Mouse (Mus musculus): Measurements from ENCODE around the gene Serpinb6a.
"Not testable (repeated sequence)": the region's sequence is repeated elsewhere in the genome, so short reads cannot be mapped to it uniquely, and the experiment has no call there.

The Serpinb6a gene

DNA sequence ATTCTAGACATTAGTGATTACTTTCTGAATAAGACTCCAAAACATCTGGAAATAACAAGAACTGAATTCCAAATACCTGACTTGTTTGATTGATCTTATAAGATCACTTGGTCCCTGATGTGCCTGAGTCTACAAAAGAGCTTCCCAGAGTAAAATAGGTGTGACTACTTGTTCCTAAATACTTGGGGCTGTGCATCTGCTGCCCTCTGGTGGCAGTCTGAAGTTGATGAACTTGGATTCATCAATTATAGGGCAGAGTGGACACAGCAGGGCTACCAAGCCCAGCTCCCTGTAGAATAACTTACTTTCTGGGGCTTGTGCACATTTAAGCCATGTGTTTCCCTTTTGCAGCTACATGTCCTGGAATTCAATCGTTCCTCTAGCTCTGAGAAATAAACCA, 7.4 kb downstream of the Serpinb6a start:
- intact Hi-C loops (cut with DNase I), result no loop called here

DNA sequence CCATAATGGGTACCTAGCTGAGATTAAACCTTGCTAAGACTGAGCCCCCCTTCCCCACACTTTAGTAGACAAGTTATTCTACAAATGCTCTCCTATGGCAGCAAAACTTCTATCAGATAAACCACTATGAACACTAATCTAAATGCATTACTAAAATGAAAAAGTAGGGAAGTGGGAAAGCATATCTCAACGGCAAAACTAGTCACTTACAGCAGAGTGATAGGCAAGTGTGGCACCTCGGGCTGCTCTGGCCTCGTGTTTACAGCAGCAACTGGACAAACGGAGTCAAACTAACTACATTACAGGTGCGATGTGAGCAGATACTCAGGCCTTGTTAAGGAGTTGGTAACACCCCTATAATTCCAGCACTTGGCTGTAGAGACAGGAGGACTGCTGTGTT, 13.0 kb downstream of the Serpinb6a start:
- intact Hi-C loops (cut with DNase I), result no loop called here

DNA sequence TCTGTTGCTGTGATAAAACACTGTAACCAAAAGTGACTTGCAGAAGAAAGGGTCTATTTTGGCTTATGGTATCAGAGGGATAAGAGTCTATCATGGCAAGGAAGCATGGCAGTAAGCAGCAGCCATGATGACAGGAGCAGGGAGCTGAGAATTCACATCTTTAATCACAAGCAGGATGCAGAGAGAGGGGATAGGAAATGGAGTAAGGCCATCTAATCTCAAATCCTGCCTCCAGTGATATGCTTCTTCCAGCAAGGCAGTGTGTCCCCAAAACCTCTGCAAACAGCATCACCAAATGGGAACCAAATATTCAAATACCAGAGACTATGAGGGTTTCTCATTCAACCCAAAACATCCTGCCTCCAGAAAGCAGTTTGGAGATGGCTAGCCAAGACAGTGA, 36.0 kb downstream of the Serpinb6a start:
- intact Hi-C loops (cut with DNase I), result no loop called here

DNA sequence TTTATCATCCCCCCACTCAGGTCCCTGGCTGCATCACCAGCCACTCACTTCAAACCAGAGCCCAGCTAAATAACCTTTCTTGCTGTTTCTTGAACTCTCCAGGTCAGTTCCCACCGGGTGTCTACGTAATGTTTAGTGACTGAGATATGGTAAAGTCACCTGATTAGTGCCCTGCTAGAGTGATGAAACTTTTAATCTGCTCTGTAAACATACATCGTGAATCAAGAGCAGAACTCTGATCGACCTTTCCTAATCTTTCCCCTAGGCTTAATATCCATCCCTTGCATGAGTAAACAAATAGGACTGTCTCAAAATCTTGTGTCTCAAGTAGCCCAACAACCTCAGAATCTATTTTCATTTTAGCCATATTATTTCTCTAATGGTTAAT, 36.6 kb downstream of the Serpinb6a start:
- intact Hi-C loops (cut with DNase I), result no loop called here

DNA sequence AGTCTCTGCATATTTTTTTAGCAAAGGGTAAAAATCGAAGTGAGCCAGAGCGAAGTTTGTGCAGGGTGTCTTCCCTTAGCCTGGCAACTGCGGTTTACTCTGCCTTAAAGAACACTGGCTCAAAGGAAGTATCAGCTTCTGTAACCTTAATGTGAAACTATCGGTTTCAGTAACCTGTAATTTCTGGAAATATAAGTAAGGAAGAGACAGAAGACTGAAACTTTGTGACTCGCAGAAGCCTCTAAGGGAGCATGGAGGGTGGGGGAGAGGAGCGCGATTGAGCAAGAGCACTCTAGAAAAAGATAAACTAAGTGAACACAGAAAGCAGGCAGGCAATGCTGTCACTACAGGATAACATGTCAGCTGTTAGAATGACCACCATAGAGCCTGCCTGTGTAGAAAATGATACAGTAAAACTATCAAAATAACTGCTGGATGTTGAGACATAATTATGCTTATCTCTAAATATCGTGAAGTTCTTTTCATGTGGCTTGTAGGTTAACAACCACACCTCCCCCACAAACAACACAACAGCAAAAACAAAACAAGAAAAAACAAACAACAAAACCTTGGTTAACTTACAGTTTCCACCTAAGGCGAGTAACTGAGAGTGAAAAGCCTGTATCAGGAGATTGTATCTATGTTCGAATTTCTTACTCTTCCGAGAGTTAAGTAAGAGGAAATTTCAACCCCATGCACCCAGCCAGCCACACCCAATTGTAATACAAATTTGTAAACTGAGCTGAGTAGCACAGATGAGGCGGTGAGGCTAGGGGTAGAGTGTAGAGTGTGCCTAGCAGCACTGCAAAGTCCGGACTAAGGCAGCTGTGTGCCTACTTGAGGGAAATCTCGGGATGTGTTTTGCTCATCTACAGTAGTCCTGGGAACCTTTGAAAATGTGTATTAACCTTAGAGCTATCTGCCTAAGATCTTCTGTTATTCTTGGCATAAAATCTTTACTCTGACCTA, 37.3 kb downstream of the Serpinb6a start:
- intact Hi-C loops (cut with DNase I), result no loop called here

DNA sequence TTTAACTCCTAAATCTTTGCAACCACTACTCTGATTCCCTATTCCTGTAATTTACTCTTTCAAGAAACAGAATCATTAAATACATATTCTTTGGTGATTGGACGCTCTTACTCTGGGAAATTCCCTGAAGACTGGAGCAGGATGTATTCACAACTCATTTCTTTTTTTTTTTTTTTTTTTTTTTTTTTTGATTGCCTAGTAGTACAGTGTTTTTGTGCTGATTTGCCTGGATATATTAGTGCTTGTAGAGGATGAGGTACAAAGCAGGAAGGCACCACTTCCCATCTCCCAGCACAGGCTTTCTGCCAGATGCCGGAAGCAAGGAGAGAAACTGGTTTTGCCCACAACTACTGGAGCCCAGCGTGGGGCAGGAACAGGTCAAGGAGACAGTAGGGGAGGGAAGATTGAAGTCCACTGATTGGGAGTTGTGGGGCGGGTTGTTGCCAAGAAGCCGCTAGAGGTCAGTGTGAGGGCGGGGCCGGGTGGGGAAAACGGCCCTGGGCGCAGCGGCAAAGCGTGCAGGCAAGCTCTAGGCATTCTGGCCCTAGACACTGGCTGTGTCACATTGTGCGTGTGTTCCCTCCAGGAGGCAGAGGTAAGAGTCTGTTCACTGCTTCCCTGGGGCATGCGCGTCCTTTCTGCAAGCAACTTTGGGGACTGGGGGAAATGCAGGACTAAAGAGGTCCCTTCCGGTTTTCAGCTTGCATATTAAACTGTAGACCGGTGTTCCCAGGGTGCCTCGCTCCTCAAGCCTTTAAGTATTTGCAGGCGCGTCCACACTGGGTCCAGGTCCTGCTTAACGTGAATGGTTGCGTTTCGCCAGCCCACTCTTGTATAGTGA, 38.2 kb downstream of the Serpinb6a start, which contains the start of gene Nqo2:
TSS of gene Nqo2 (plus strand) at position 482 of the 841 bp plus-strand sequence.
- intact Hi-C loops (cut with DNase I), result no loop called here

DNA sequence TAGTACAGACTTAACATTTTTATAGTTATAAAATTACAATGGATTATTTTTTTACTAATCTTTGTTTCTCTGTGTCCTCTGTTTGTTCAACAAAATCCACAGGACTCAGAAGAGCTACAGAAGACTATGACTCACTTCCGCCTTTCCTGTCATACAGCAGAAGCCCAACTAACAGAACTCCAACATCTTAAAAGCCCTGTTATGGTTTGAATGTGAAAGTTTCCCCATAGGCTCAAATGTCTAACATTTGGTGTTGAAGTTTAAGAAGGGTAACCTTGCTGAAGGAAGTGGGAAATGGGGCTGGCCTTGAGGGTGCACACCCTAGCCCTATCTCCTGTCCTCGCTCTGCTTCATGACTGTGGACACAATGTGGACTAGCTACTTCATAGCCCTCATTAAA, 42.8 kb downstream of the Serpinb6a start:
- intact Hi-C loops (cut with DNase I), result no loop called here

DNA sequence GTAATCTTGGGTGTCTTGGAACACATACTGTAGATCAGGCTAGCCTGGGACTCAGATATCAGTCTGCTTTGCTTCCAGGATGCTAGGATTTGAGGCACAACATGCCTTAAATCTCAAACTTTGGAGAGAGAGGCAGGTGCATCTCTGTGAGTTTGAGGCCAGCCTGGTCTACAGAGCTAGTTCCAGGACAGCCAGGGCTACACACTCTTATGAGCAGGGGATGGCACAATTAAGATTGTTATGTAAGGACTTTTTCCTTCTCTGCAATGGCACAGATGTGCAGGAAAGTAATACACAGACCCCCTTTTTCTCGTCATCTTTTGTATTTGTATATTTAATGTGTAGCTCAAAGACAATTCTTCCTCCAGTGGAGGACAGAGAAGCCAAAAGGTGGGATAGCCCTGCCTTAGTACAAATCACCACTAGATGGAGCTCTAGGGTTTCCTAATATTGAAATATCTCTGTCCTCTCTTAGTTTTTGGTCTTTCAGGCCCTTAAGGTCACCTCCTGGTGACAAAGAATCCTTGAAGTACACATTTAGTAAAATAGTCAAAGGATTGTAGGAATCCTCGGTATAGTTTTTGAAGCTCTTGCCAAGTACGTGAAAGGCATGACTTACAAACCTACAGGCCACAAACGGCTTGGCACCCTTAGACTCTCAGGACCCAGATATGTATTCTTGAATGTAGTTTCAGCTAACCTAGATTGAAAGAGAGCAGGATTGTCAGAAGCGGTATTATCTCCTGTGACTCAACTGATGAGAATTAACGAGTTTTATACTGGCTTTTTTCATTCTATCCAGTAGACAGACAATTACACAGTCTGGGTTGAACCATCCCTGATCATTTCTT, 45.8 kb downstream of the Serpinb6a start:
- intact Hi-C loops (cut with DNase I), result loop anchor here (1.0 kb wide), 1 partner anchor 38 kb away; no protein-coding TSS in a partner anchor

DNA sequence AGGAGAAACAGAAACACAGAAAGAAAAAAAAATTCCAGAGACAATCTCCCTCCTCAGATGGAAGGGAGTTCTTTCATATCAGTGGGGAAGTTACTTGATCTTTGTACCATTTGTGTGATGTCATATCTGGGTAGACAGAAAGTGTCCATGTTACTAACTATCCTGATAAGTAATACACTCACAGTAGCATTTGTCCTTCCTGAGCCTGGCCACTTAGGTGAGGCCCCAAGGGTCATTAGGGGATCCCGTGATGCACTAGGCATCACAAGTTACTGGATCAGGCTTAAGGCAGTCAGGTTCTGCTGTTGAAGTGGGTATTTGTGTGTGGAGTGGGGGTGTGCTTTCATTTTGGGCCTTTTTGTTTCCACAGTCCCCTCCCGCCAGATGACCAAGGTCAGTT, 49.6 kb downstream of the Serpinb6a start:
- intact Hi-C loops (cut with DNase I), result no loop called here

DNA sequence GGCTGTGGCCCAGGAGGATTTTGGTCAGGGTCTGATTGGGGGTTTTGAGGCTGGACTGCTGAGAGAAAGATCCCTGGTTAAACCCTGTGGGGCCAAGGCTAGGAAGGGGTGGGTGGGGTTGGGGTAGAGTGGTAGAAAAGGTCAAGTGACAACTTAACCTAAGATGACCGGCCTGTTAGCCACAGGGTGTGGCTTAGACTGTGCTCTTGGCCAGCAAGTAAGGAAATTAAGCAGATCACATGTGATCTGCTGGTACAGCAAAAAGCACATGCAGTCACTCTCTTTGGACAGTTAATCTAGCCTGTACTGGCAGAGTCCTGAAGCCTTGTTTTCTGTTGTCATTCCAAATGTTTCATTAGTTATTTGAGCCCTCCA, 50.5 kb downstream of the Serpinb6a start:
- intact Hi-C loops (cut with DNase I), result no loop called here

DNA sequence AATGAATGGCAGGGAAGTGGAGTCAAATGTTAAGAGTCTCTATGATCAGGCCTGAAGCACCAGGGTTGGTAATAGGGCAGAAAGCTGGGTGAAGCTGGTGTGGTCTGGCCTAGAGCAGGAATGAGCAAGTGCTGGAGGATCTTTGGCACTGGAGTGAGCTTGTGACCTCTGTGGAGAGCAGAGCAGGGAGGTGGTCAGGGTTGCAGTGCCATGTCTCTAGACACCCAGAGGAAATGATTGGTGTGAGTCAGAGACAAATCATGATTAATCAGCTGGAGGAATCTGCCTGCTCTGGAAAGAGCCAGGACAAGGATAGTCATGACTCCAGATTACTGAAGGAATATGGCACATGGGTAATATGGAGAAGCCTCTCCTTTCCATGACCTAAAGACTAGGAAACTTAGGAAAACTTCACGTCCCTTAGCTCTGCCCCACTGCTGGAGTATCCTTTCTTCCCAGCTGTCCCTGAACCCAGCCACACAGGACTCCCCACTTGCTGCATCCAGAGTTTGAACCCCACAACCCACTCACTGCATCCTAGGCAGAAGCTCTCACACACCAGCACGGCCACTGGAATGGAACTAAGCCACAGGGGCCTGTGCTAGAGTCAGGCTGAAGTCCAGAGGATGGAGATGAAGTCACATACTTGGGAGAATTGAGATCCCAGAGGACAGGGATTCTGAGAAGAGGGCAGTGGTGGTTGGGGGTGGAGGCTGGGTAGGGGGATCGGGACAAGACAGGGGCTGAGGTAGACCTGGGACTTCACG, 51.1 kb downstream of the Serpinb6a start:
- intact Hi-C loops (cut with DNase I), result no loop called here

DNA sequence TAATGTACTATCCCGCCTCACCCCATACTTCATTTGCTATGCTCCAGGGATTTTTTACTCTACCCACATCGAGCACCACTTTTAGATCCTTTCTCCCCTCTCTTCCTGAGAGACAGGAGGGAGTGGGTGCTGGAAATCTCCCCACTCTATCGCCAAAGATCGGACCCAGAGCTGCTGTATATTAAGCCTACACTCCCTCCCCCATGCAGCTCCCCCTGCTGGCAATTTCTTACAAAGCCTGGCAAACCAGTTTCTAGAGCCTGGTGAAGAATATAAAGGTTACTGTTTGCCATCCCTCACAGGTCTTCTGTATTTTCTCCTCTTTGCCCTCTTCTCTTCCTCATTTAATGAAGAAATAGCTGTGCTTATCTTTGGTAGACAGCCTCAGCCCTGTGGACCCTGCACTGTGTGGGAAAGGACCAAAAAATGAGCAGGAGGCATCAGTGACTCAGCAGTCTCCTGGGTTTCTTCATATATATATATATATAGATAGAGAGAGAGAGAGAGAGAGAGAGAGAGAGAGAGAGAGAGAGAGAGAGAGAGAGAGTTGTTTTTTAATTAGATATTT, 60.3 kb downstream of the Serpinb6a start:
- intact Hi-C loops (cut with DNase I), result no loop called here

DNA sequence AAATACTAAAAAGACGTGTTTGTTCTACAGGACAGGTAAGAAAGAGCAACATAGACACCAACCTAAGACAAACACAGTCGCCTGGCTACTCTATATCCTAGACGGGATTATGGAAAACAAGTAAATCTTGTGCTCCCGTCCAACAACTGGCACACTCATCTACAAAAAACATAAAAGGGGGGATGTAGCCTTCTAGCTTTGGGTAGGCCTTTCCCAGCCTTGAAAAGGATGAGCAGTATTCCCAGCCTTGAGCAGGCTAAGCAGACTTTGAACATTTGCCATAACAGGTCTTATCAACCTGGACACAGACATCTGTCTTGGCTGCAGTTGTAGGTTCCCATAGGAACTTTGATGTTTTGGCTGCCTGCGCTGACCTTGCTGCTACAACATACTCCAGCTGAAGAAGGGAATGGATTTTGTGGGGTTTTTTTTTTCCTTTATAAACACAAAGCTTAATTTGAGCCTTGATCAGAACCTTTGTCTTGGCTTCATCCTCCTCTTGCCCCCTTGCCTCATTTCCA, 61.2 kb downstream of the Serpinb6a start:
- intact Hi-C loops (cut with DNase I), result no loop called here

DNA sequence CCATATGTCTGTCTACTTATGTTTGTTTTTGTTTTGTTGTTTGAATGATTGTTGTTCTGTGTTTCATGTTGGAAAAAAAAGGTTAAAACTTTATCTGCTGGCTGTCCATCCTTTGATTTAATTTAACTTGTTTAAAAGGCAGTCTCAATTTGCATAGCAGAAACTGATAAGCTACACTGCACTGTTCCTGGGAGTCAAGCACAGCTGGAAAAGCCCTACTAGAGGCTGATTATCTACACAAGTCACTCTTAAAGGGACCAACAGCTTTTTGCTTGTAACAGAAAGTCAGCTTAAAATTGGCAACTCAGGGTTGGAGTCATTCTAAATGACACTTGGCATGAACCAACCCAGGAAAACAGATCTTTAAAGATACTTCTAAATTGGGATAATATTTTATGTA, 65.0 kb downstream of the Serpinb6a start:
- intact Hi-C loops (cut with DNase I), result not testable (repeated sequence)

DNA sequence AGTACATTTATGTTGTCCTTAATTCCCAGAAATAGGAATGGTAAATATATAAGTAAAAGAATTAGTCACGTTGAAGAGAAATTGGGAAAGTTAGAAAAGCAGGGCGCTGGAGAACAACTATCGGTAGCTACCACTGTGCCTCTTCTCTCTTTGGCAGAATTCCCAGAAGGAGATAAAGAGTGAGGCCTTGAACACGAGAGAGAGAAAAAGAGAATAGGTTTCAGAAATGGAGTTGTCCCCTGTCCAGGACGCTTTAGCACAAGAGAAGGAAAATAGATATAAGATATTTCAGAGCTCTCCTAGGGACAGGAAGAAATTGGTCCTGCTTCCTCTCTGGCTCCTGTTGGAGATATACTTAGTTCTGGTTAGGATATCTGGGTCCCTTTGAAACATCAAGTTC, 65.4 kb downstream of the Serpinb6a start:
- intact Hi-C loops (cut with DNase I), result no loop called here

DNA sequence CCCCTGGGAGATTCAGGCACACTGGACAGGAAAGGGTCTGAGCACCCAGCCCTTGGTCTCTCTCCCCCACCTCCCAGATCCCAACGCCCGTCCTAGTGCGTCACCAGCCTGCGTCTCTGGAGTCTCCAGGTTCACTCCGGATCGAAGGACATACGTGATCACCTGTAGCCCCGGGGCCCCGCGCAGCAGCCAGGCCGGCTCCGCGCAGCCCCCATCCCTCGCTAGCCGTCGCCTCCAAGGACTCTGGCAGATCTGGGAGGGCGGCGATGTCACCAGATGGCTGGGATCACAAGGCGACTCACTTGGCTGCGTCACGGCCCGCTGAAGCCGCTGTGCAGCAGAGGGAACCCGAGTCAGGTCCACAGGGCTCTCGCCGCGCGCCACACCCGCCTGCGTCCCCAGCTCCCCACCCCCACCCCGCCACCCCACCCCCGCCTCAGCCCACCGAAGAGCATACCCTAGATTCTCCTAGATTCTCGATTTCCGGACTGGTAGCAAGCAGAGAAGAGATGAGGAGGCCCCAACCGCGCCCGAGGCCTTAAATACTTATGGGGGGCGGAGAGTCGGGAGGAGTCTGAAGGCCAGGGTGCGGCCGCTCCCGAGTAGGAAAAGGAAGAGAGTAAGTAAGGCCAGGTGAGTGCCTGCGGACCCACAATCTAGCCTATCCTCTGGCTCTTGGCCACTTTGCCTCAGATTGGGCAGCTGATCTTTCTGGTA, 67.0 kb downstream of the Serpinb6a start:
- intact Hi-C loops (cut with DNase I), result no loop called here

DNA sequence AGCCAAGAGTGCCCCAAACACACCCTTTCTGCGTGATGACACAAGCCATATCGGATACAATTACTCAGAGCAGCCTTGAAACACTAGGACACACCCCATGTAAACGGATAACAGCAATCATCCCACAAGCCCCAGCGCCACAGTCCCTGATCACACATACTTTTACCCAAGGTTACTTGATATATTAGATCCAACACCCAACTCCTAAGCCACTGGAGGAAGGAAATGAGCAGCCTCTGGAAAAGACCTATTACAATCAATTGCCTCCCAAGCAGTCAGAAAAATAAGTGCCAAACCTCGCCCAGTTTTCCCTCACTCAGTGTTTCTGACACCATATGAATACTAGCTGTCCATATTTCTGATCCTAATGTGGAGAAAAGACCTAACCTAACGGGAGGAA, 67.9 kb downstream of the Serpinb6a start:
- intact Hi-C loops (cut with DNase I), result no loop called here

DNA sequence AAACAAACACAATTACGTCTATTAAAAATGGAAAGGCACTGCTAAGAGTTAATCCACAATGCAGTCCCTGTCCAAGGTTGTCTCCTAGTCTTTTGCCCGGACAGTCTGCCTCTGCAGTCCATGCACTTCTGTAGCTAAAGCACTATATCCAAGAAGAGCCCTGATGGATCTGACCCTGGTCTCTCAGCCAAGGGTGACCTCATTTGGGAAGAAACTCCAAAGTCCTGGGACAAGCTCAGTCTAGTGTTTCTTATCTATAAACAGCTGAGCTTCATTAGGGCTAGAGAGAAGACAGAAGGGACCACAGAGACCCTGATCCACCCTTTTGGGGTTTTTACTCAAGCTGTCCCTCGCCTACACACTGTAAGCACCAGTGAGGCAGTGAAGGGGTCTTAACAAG, 71.7 kb downstream of the Serpinb6a start:
- intact Hi-C loops (cut with DNase I), result no loop called here

DNA sequence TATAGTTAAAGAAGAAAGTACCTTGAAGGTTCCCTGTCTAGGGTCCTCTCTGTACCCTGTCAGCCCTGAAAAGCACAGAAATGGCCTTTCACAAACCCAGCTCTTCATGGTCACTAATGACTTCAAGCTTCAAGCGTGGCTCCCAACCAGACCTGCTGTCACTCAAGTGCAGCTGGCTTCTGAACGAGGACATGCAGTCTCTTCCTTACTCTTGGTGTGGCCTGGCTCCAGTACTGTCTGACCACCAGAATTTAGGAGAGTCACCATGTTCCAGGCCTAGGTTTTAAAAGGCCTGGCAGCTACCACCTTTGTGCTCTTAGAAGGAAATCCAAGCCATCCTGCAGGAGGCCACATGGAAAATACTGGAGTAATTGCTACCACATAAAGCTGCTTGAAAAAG, 72.3 kb downstream of the Serpinb6a start:
- intact Hi-C loops (cut with DNase I), result no loop called here
